Mouse (Mus musculus): ENCODE results near the gene Gltpd2. TPM values are rescaled to one million over a fixed set of nuclear protein-coding genes. Genes with fewer than 3 reads are reported as not detected.
"Not testable (repeated sequence)": the region's sequence is repeated elsewhere in the genome, so short reads cannot be mapped to it uniquely, and the experiment has no call there.

Gene Gltpd2
- polyA plus RNA-seq, 1 experiment from 2014 or later, result not detected

DNA sequence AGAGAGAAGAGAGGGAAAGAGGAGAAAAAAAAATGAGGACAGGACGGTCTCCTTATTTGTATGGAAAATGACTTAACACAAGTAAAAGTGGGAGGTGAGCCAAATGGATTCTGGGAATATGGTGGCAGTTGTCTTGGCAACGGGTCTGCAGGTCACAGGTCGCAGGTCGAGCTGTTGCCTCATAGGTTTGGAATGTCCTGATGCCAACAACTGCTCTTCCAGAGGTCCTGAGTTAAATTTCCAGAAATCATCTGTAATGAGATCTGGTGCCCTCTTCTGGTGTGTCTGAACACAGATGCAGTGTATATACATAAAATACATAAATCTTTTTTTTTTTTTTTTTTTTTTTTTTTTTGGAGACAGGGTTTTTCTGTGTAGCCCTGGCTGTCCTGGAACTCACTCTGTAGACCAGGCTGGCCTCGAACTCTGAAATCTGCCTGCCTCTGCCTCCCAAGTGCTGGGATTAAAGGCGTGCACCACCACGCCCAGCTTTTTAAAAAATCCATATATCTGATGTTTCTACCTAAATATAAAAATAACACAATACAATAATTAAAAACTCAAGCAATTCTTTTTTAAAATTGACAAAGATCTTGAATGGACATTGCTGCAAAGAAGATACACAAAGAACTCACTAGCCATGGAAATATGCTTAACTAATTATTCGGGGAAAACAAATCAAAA lies 4.5 kb downstream of the Gltpd2 start:
- 92% methylated on average over 8 of the region's 8 CpGs for WGBS
- not testable (repeated sequence) for H3K27ac ChIP-seq (replicated peaks); H3K4me3 ChIP-seq; H3K4me2 ChIP-seq (replicated peaks); ATAC-seq (ENCODE audit: low FRiP score, low read depth); H3K9ac ChIP-seq (replicated peaks); H3K9me3 ChIP-seq
- Histone ChIP-seq H3K27me3 (peaks cover 18% of the 10 kb centered on the region), H3K36me3 (peaks cover 24% of the 10 kb centered on the region), H3K4me1 (peaks cover 17% of the 10 kb centered on the region)

DNA sequence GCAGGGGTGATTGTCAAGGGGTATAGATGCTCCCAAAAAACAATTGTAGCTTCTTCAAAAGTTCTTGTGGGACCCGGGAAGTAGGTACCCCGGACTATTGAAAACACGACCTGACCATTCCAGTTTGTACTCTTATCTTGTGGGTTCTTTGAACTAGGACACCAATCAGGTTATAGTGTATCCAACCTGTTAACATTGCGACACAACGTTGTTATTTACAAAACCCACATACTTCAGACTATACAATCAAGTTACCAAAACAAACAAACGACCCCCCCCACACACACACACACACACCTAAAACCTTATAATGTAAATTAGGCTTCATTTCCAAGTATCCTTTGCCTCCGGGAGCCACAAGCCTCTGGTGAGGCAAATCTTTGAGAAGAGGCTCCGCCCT lies 5.8 kb downstream of the Gltpd2 start:
- ATAC-seq (ENCODE audit: low FRiP score, low read depth), result no peak; the same call in none of the 2 replicates
- H3K9ac ChIP-seq (replicated peaks), result no peak overlapping the region
- peak overlapping the region; percentile 51 for H3K4me2 ChIP-seq (replicated peaks)
- H3K27ac ChIP-seq (replicated peaks), result no peak overlapping the region
- peaks cover 33% of the 10 kb centered on the region for H3K36me3 ChIP-seq
- H3K4me1 ChIP-seq, result peaks cover 17% of the 10 kb centered on the region
- no peaks in the 10 kb centered on the region for H3K9me3 ChIP-seq
- H3K27me3 ChIP-seq, result peaks cover 9% of the 10 kb centered on the region
- H3K4me3 ChIP-seq, result peak overlapping the region; percentile 37
- 8% methylated on average over 8 of the region's 8 CpGs for WGBS

DNA sequence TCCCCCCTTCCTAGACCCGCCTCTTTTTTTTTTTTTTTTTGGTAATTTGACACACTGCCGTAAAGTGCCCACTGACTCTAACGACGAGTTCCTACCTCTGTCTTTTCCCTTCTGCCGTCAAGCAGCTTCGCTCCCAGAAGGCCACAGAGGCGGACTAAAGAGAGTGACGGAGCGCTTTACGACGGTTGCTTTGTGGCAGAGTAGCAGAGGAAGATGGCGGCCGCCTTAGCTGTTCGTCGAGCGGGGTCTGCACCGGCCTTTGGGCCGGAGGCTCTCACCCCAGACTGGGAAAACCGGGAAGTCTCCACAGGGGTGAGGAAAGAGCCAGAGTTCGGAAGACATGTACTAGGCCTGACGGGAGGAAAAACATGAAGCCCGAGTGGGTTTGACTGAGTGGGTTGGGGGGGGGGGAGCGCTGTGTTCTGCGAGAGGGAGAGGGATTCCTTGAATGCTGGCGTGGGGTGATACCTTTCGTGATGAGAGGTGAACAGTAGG lies 6.2 kb downstream of the Gltpd2 start, which contains the start of gene Psmb6:
TSS of gene Psmb6 (plus strand) at position 184 of the 495 bp plus-strand sequence.
- Histone ChIP-seq H3K36me3 (peaks cover 33% of the 10 kb centered on the region), H3K27ac (replicated peaks) (no peak within 1 kb of the TSS; the same call in 1 of the 2 replicates), H3K4me1 (peaks cover 13% of the 10 kb centered on the region), H3K27me3 (peaks cover 5% of the 10 kb centered on the region), H3K9ac (replicated peaks) (peak within 1 kb of the TSS; percentile 82), H3K9me3 (no peaks in the 10 kb centered on the region), H3K4me2 (replicated peaks) (peak within 1 kb of the TSS; percentile 87), H3K4me3 (peak within 1 kb of the TSS; percentile 76)
- WGBS, result under 1% methylated on average over 24 of the region's 26 CpGs
- peak; percentile 93 for ATAC-seq (ENCODE audit: low FRiP score, low read depth)

DNA sequence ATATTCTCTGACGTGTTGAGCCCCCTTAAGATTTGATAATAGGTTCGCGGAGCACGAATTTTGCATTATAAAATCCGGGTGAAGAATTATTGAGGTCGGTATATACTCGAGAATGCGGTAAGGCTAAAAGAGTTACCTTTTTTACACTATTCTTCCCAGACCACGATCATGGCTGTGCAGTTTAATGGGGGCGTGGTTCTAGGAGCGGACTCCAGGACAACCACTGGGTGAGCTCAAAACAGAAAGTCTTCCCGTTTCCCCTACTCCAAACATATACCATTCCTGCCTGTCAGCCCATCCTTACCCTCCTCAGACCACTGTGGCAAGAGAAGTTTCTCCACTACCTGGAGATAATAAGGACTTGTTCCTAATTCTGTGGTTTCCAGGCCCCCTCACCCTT lies 6.7 kb downstream of the Gltpd2 start:
- peak overlapping the region; percentile 87 for H3K4me2 ChIP-seq (replicated peaks)
- peak overlapping the region; percentile 82 for H3K9ac ChIP-seq (replicated peaks)
- no peak for ATAC-seq (ENCODE audit: low FRiP score, low read depth)
- WGBS, result 2% methylated on average over 12 of the region's 12 CpGs
- H3K27ac ChIP-seq (replicated peaks), result no peak overlapping the region; the same call in 1 of the 2 replicates
- H3K4me1 ChIP-seq, result peaks cover 10% of the 10 kb centered on the region
- peak overlapping the region; percentile 76 for H3K4me3 ChIP-seq
- no peaks in the 10 kb centered on the region for H3K27me3 ChIP-seq
- peaks cover 33% of the 10 kb centered on the region for H3K36me3 ChIP-seq
- no peaks in the 10 kb centered on the region for H3K9me3 ChIP-seq

DNA sequence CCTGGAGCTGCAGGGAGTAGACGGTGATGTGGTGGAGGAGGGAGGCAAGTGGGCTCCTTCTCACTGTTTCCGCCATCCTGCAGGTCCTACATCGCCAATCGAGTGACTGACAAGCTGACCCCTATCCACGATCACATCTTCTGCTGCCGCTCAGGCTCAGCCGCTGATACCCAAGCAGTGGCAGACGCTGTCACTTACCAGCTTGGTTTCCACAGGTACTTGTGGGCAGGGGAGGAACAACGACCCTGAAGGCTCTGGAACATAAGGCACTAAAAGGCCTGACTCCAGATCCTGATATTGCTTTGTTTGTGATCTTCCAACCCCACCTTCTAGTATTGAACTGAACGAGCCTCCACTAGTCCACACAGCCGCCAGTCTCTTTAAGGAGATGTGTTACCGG lies 7.2 kb downstream of the Gltpd2 start:
- H3K9me3 ChIP-seq, result no peaks in the 10 kb centered on the region
- WGBS, result 86% methylated on average over 12 of the region's 12 CpGs
- peaks cover 33% of the 10 kb centered on the region for H3K36me3 ChIP-seq
- no peak overlapping the region for H3K27ac ChIP-seq (replicated peaks)
- H3K4me3 ChIP-seq, result peak overlapping the region; percentile 76
- H3K4me2 ChIP-seq (replicated peaks), result peak overlapping the region; percentile 87
- H3K27me3 ChIP-seq, result no peaks in the 10 kb centered on the region
- ATAC-seq (ENCODE audit: low FRiP score, low read depth), result no peak
- H3K4me1 ChIP-seq, result peaks cover 10% of the 10 kb centered on the region
- peak overlapping the region; percentile 82 for H3K9ac ChIP-seq (replicated peaks)

DNA sequence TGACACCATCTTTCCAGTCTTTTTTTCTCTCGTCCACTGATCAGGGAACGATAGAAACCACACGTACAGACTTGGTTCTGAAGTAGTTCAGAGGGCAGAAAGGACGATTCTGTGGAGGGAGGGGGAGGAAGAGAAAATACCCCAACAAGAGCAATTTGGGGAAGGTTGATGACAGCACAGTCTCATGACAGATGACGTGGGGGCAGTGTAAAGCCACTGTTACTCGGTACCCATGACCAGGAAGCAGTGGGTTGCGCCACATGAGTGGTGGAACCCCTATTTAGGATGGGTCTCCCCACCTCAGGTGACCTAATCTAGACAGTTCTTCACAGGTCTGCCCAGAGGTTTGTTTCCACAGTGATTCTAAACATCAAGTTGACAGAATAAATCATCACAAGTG lies 9.6 kb downstream of the Gltpd2 start:
- Histone ChIP-seq H3K27ac (replicated peaks) (no peak overlapping the region), H3K9me3 (no peaks in the 10 kb centered on the region)
- WGBS, result 88% methylated on average over 7 of the region's 7 CpGs

DNA sequence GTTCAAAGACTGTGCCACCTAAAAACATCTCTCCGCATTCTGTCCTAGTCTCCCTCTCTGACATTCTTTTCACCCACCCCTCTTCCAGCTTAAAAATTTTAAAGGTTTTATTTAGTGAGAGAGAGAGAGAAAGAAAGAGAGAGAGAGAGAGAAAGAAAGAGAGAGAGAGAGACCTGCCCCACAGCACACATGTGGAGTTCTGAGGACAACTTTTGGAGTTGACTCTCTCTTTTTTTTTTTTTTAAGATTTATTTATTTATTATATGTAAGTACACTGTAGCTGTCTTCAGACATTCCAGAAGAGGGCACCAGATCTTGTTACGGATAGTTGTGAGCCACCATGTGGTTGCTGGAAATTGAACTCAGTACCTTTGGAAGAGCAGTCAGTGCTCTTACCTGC lies 12.1 kb downstream of the Gltpd2 start:
- not testable (repeated sequence) for H3K4me2 ChIP-seq (replicated peaks); H3K27me3 ChIP-seq; H3K9ac ChIP-seq (replicated peaks); H3K27ac ChIP-seq (replicated peaks); H3K4me1 ChIP-seq; ATAC-seq (ENCODE audit: low FRiP score, low read depth); H3K4me3 ChIP-seq; H3K9me3 ChIP-seq
- H3K36me3 ChIP-seq, result peaks cover 33% of the 10 kb centered on the region
- WGBS, result 77% methylated on average over 2 of the region's 2 CpGs

More for the DNA sequence above, 9.6 kb downstream of the Gltpd2 start:
- Histone ChIP-seq H3K9ac (replicated peaks) (no peak overlapping the region), H3K4me1 (peaks cover 10% of the 10 kb centered on the region), H3K4me3 (no peak overlapping the region), H3K4me2 (replicated peaks) (no peak overlapping the region), H3K27me3 (no peaks in the 10 kb centered on the region), H3K36me3 (peaks cover 33% of the 10 kb centered on the region)
- no peak for ATAC-seq (ENCODE audit: low FRiP score, low read depth)

DNA sequence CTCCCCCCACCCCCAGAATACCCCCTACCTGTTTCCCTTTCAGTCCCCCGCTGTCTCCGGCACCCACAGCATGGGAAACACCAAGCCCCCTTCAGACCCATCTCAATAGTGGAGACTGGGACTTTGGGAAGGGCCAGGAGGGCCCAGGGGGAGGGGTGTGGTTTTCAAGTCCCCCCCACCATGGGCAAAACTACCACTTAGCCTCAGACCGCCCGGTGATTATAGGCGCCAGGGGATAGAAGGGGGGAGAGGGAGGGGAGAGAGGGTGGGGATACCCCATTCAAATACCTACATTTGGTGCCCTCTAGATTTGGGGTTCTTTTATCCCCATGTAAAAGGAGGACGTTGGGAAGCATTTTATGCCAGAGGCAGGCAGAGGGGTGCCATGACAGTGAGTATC lies 13.8 kb downstream of the Gltpd2 start, which contains the start of gene Gm40193:
TSS of gene Gm40193 (minus strand) at position 101 of the 400 bp plus-strand sequence.
- ATAC-seq (ENCODE audit: low FRiP score, low read depth), result no peak
- Histone ChIP-seq H3K27ac (replicated peaks) (no peak within 1 kb of the TSS), H3K4me2 (replicated peaks) (no peak within 1 kb of the TSS), H3K4me3 (no peak within 1 kb of the TSS), H3K9me3 (no peaks in the 10 kb centered on the region), H3K9ac (replicated peaks) (no peak within 1 kb of the TSS), H3K36me3 (peaks cover 15% of the 10 kb centered on the region), H3K27me3 (peaks cover 6% of the 10 kb centered on the region; the same call in 1 of the 2 replicates), H3K4me1 (no peaks in the 10 kb centered on the region)
- 81% methylated on average over 6 of the region's 6 CpGs for WGBS

DNA sequence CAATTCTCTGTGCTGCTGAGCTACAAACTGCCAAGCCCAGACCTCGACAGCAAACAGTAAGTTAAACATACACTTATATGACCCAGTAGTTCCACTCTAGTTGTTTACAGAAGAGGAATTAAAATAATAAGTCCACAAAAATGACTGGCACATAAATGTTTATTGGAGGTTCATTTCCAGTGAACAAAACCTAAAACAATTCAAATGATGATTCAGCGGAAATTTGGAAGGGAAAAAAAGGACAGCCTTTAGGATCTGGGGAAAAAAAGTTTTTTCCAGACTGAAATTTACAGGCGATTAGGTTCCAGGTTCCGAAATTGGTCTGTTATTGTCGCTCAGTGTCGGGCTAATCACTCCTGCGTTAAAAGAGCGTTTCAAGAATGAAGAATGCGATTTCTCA lies 20.4 kb downstream of the Gltpd2 start:
- Histone ChIP-seq H3K27ac (replicated peaks) (no peak overlapping the region), H3K36me3 (no peaks in the 10 kb centered on the region), H3K9ac (replicated peaks) (peak overlapping the region; percentile 50; the same call in 1 of the 2 replicates), H3K9me3 (no peaks in the 10 kb centered on the region), H3K4me3 (peak overlapping the region; percentile 49), H3K27me3 (peaks cover 45% of the 10 kb centered on the region), H3K4me2 (replicated peaks) (peak overlapping the region; percentile 71), H3K4me1 (0 out of 2 replicates have a peak, but pooled peaks cover 8% of the 10 kb centered on the region)
- no peak for ATAC-seq (ENCODE audit: low FRiP score, low read depth)
- 20% methylated on average over 9 of the region's 9 CpGs for WGBS

DNA sequence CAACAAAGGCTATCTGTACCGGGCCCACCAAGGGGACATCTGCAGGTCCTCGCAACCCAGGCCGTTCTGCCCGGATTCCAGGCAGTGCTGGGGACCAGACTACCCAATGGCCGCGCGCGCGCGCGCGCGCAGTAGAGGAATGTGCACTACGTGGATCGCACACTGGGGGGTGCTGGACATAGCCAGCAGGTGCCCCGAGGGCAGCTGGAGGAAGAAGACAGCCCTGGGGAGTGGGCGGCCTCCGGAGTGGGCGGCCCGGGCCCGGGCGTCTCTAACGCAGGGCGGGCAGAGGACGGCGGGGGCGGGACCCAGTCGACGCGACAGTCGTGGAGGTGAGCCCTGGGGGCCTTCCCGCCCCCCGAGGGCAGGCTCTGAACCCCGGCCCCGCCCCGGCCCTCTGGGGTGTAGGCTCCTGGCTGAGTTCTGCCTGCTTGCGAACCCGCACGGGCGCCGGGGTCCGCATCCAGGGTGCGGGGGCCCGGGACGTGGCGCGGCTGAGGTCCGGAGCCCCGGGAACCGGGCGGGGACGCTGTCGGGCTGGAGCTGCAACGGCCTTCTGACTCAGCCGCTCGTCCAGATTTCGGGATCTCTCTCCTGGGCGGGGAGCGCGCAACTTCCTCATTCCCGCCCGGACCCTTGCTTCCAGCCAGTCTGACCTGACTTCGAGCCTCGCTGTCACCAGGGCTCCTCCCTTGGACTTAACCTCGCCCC lies 21.0 kb downstream of the Gltpd2 start, which contains the start of gene Pld2:
TSS of gene Pld2 (plus strand) at position 188 of the 711 bp plus-strand sequence.
- Histone ChIP-seq H3K4me1 (0 out of 2 replicates have a peak, but pooled peaks cover 8% of the 10 kb centered on the region), H3K9me3 (no peaks in the 10 kb centered on the region), H3K36me3 (no peaks in the 10 kb centered on the region), H3K27ac (replicated peaks) (no peak within 1 kb of the TSS), H3K9ac (replicated peaks) (peak within 1 kb of the TSS; percentile 50), H3K4me3 (peak within 1 kb of the TSS; percentile 49), H3K4me2 (replicated peaks) (peak within 1 kb of the TSS; percentile 71), H3K27me3 (peaks cover 45% of the 10 kb centered on the region)
- under 1% methylated on average over 60 of the region's 65 CpGs for WGBS
- peak; percentile 77 for ATAC-seq (ENCODE audit: low FRiP score, low read depth)

DNA sequence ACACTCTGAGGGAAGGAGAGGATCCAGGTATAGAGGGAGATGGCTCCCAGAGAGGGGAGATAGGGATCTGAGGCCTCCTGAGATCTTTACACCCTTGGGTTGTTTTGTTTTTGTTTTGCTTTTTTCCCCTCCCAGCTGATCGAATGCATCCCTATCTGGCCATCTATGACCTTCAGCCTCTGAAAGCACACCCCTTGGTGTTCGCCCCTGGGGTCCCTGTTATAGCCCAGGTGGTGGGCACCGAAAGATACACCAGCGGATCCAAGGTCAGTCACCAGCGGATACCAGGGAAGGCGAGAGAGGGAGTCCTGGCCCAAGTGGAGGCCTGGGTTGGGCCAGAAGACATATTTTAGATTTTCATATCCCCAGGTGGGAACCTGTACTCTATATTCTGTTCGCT lies 21.9 kb downstream of the Gltpd2 start:
- Histone ChIP-seq H3K36me3 (no peaks in the 10 kb centered on the region), H3K4me3 (no peak overlapping the region), H3K9ac (replicated peaks) (no peak overlapping the region), H3K4me2 (replicated peaks) (no peak overlapping the region), H3K9me3 (no peaks in the 10 kb centered on the region), H3K27me3 (peaks cover 45% of the 10 kb centered on the region), H3K4me1 (0 out of 2 replicates have a peak, but pooled peaks cover 8% of the 10 kb centered on the region), H3K27ac (replicated peaks) (no peak overlapping the region)
- ATAC-seq (ENCODE audit: low FRiP score, low read depth), result no peak
- WGBS, result 96% methylated on average over 7 of the region's 7 CpGs

DNA sequence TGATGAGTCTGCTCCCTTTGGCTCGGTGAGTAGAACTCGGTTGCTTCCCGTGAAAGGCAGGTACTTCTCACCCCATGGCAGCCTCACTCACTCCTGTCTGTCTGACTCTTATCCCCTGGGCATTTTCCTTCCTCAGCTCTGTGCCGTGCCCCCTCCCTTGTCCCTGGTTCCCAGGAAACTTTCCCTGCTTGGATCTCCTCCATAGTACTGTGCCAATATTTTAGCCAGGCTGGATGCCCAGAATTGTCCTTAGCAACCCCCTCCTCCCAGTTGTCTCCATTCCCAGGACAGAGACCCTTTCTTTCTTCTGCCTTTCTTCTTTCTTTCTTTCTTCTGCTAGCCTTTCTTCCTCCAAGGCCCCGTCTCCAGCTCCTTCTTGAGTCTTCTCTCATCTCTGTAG lies 22.4 kb downstream of the Gltpd2 start:
- H3K27ac ChIP-seq (replicated peaks), result no peak overlapping the region
- ATAC-seq (ENCODE audit: low FRiP score, low read depth), result no peak
- no peak overlapping the region for H3K9ac ChIP-seq (replicated peaks)
- peaks cover 45% of the 10 kb centered on the region for H3K27me3 ChIP-seq
- H3K9me3 ChIP-seq, result no peaks in the 10 kb centered on the region
- WGBS, result 79% methylated on average over 5 of the region's 5 CpGs
- 0 out of 2 replicates have a peak, but pooled peaks cover 8% of the 10 kb centered on the region for H3K4me1 ChIP-seq
- no peak overlapping the region for H3K4me3 ChIP-seq
- H3K4me2 ChIP-seq (replicated peaks), result no peak overlapping the region
- H3K36me3 ChIP-seq, result no peaks in the 10 kb centered on the region

Measured in midbrain, embryonic 12.5 days (tissue).